Mouse (Mus musculus) hindbrain, embryonic 14.5 days (tissue): ENCODE data around the gene H2-DMb2. TPM values are rescaled to one million over a fixed set of nuclear protein-coding genes. Genes with fewer than 3 reads are reported as not detected.
A peak's percentile ranks its signal among the peaks of the same experiment; 100 is the strongest.

Experiments
- ATAC-seq: fragments of 200-750 bp; cut with Nextera tagmentation; 2 replicates; pipeline ENCODE4 v1.8.0; 2017; ENCODE audit warnings: moderate number of reproducible peaks, mild to moderate bottlenecking, moderate TSS enrichment, moderate library complexity; ENCODE audit not compliant: low FRiP score
- DNase-seq: peaks from one replicate; pipeline ENCODE4 v3.0.0-alpha.2; 2015; ENCODE audit warnings: low spot score
- H3K27ac ChIP-seq: fragments of 300-500 bp; sonication (generic); 2 replicates; pipeline ENCODE4 v1.5.1; 2014; ENCODE audit warnings: mild to moderate bottlenecking, moderate library complexity
- H3K27me3 ChIP-seq: fragments of 300-500 bp; sonication (generic); 2 replicates; pipeline ENCODE4 v1.6.1; 2014; ENCODE audit warnings: mild to moderate bottlenecking, low read length, mixed read lengths; ENCODE audit not compliant: control insufficient read depth, insufficient read depth
- H3K36me3 ChIP-seq: fragments of 300-500 bp; sonication (generic); replicated peaks from 2 replicates; pipeline ENCODE4 v1.6.1; 2014; ENCODE audit not compliant: control insufficient read depth, insufficient read depth
- H3K4me1 ChIP-seq: fragments of 300-500 bp; sonication (generic); replicated peaks from 2 replicates; pipeline ENCODE4 v1.6.1; 2014; ENCODE audit warnings: antibody characterized with exemption, low read length, mixed read lengths; ENCODE audit not compliant: control insufficient read depth, insufficient read depth
- H3K4me2 ChIP-seq: fragments of 300-500 bp; sonication (generic); replicated peaks from 2 replicates; pipeline ENCODE4 v1.6.1; 2014; ENCODE audit warnings: mild to moderate bottlenecking, moderate library complexity
- H3K4me3 ChIP-seq: fragments of 300-500 bp; sonication (generic); replicated peaks from 2 replicates; pipeline ENCODE4 v1.5.1; 2014; ENCODE audit warnings: mild to moderate bottlenecking, low read length
- H3K9ac ChIP-seq: fragments of 300-500 bp; sonication (generic); 2 replicates; pipeline ENCODE4 v1.6.1; 2014
- H3K9me3 ChIP-seq: fragments of 300-500 bp; sonication (generic); 2 replicates; pipeline ENCODE4 v1.6.1; 2016; ENCODE audit warnings: low read length; ENCODE audit not compliant: control insufficient read depth
- WGBS: fragments of 180-500 bp; shearing (Covaris S2); extraction: QIAGEN DNeasy Blood & Tissue Kit; methylation state at CpG from one replicate; pipeline ENCODE4 v1.1.7; 2014; 5-methylcytosine and 5-hydroxymethylcytosine counted together
- polyA plus RNA-seq: library from polyadenylated mRNA; unstranded; fragments of >200 nt; fragmentation: Nextera tagmentation; extraction: Ambion mirVana; gene quantifications from 2 replicates; pipeline ENCODE4 v1.2.1, GENCODE M21; 2014

The H2-DMb2 gene
- polyA plus RNA-seq, 1 experiment from 2014 or later: not detected

DNA sequence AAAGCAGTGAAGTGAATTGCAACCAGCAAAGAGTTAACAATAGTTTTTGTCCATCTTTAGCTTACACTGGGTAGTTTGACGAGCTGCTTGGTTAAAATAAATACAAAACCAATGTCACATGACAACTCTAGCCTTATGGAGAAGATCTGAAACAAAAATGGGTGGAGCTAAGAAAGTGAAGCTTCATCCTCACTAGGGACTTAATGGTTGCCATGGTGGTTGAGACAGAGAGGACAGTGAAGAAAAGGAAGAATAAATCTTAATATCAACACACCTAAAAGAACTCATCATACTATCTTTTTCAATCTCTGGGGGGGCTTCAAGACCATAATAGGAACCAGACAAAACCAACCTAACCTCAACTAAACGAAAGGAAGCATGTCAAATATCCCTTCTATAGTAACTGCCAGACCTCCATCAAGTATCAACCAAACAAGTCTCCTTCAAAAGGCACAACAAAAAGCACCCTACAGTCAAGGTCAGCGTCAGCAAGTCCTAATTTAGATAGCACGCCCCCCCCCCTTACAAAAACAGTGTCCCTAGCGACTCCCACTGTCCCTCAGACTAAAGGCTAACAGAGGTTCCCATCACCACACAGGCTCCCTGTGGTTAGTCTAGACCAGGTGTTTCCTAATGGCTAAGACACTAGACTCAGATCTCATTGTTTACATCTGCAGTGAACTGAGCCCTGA is 25.5 kb upstream of the H2-DMb2 start:
- Histone ChIP-seq H3K27ac (peak overlapping the region; percentile 86; the same call in 1 of the 2 replicates), H3K4me1 (peaks cover 13% of the 10 kb centered on the region), H3K4me2 (peak overlapping the region; percentile 94), H3K36me3 (peaks cover 63% of the 10 kb centered on the region), H3K9ac (peak overlapping the region; percentile 88), H3K27me3 (no peaks in the 10 kb centered on the region), H3K4me3 (peak overlapping the region; percentile 88), H3K9me3 (no peaks in the 10 kb centered on the region)
- 0% methylated on average over 5 of the region's 5 CpGs for WGBS
- no peak for ATAC-seq
- DNase-seq: no peak

DNA sequence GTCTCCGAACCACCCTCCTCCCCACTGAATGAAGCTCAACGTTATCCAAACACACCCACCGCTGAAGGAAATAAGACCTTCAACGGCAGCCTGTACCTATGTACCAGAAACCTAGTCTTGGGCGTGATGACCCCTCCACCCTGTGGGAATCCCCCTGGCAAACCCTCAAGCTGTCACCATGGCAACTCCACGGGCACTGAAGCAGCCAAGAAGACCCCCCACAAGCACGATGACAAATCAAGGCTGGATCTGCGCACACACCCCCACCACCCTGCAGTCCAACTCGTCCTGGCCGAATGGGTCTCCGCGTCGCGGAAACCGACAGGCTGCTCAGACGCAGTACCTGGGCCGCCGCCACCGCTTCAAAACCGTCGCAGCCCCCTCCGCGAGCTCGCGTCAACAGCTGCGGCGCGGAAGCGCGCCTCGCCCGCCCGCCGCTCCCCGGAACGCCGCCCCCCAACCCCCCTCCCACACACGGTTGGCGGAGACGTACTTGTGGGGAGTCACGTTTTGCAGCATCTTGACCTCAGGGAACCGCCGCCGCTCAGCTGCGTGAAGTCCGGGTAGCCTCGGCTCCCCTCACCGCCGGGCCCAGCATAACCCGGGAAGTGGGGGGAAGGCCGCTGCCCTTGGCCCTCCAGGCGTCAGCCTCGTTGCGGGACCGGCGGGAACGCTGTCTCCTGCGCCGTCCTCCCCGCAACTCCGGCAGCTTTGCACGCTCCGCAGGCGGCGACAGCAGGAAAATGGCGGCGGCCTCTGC is 24.8 kb upstream of the H2-DMb2 start:
- peak; percentile 55 for DNase-seq
- peak overlapping the region; percentile 88 for H3K4me3 ChIP-seq
- peaks cover 14% of the 10 kb centered on the region for H3K4me1 ChIP-seq
- H3K9ac ChIP-seq: peak overlapping the region; percentile 88
- H3K27me3 ChIP-seq: no peaks in the 10 kb centered on the region
- peaks cover 56% of the 10 kb centered on the region for H3K36me3 ChIP-seq
- under 1% methylated on average over 67 of the region's 67 CpGs for WGBS
- no peaks in the 10 kb centered on the region for H3K9me3 ChIP-seq
- ATAC-seq: no peak
- H3K27ac ChIP-seq: peak overlapping the region; percentile 86
- peak overlapping the region; percentile 94 for H3K4me2 ChIP-seq

DNA sequence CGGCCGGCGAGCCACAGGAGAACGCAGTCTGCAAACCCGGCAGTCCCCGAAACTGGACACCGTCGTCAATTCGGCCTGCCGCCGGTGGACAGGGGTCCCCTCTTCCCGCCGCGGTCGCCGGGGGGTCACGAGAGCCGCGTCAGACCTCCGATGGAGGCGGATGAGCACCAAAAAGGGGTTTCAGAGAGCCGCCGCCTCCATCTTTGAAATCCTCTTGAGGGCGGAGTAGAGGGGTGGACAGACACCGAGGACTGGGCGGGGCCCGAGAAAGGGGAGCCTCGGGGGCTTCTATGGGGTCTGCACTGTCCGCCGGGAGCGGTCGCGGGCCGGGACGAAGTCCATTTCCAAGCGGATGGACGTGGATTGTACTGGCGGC is 24.2 kb upstream of the H2-DMb2 start:
- peak overlapping the region; percentile 94 for H3K4me2 ChIP-seq
- DNase-seq: no peak
- peaks cover 50% of the 10 kb centered on the region for H3K36me3 ChIP-seq
- WGBS: 0% methylated on average over 37 of the region's 38 CpGs
- peak overlapping the region; percentile 86 for H3K27ac ChIP-seq
- H3K4me3 ChIP-seq: peak overlapping the region; percentile 88
- H3K9me3 ChIP-seq: no peaks in the 10 kb centered on the region
- H3K9ac ChIP-seq: peak overlapping the region; percentile 88
- no peak for ATAC-seq
- H3K27me3 ChIP-seq: no peaks in the 10 kb centered on the region
- H3K4me1 ChIP-seq: peaks cover 19% of the 10 kb centered on the region

DNA sequence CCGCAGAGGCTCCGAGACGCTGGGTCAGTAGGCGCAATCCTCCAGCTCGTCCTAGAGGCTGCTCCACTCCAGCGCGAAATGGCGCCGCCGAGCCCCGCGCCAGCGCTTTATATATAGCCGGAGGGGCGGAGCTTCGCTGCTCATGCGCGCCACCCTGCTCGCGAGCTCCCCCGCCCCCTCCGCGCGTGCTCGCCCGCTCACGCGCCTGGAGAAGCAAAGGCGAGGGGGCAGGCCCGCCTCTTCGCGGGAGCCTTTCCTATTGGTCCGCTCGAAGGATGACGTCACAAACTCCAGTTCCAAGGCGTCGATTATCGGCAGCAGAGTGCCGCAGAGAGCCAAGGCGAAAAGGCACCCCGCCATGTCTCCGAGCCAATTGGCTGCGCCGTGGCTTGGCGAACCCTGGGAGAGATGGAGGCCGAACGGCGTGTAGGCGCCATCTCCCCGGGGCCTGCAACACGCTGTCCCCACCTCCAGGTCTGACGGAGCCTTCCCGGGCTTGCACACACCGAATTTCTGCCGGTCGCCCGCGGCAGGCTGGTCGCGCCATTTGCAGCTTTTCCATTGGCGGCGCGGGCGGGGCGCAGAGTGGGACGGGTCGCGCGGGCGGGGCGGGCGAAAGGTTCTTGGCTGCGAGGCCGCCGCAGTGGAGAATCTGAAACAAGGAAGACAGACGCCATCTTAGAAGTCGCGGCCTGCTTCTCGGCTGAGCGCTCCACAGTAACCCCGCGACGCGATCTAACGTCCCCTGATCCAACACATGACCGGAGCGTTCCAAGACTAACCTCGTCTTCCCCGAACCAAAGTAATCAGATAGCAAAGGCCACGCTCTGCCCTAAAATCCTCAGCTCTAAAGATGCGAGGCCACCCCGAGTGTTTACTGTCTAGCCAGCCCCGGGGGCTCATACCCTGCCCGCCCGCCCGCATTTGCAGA is 23.6 kb upstream of the H2-DMb2 start, which contains the start of gene H2-DMa:
TSS of gene H2-DMa (plus strand) at position 293 of the 931 bp plus-strand sequence.
- WGBS: 1% methylated on average over 96 of the region's 96 CpGs
- H3K9ac ChIP-seq: peak within 1 kb of the TSS; percentile 90
- H3K4me3 ChIP-seq: peak within 1 kb of the TSS; percentile 88
- H3K9me3 ChIP-seq: no peaks in the 10 kb centered on the region
- DNase-seq (peak; percentile 100), ATAC-seq (peak; percentile 83)
- H3K4me1 ChIP-seq: peaks cover 23% of the 10 kb centered on the region
- peaks cover 44% of the 10 kb centered on the region for H3K36me3 ChIP-seq
- H3K4me2 ChIP-seq: peak within 1 kb of the TSS; percentile 94
- H3K27me3 ChIP-seq: no peaks in the 10 kb centered on the region
- H3K27ac ChIP-seq: peak within 1 kb of the TSS; percentile 100

DNA sequence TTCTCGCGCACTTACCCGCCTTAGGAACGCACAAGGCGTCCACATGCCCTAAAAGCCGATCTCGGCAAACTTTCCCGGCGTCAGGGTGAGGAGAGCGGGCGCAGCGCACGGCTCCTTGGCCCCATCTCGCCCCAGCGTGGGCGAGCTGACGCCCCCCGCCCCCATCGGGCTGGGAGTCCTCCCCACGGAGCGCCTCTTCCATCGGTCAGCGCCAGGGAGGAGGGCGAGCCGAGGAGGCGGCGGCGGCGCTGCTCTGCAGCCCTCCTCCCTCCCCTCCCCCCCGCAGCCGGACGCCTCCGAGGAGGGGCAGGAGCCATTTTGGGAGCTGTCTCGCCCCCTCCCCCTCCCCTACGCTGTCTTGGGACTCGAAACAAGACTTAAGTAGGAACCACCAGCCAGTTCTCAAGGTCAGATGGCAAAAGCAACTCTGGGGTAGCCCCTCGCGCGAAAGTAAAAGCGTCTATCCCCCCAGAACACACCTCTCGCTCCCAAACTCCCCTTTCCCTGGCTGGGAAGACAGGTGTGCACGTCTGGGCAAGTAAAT is 22.9 kb upstream of the H2-DMb2 start:
- Histone ChIP-seq H3K4me3 (peak overlapping the region; percentile 88), H3K27ac (peak overlapping the region; percentile 100), H3K4me1 (peaks cover 27% of the 10 kb centered on the region), H3K9ac (peak overlapping the region; percentile 90), H3K9me3 (no peaks in the 10 kb centered on the region), H3K27me3 (no peaks in the 10 kb centered on the region), H3K4me2 (peak overlapping the region; percentile 94), H3K36me3 (peaks cover 36% of the 10 kb centered on the region)
- ATAC-seq (0 out of 2 replicates have a peak, but pooled peaks have one; percentile 3), DNase-seq (peak; percentile 81)
- WGBS: under 1% methylated on average over 39 of the region's 42 CpGs

DNA sequence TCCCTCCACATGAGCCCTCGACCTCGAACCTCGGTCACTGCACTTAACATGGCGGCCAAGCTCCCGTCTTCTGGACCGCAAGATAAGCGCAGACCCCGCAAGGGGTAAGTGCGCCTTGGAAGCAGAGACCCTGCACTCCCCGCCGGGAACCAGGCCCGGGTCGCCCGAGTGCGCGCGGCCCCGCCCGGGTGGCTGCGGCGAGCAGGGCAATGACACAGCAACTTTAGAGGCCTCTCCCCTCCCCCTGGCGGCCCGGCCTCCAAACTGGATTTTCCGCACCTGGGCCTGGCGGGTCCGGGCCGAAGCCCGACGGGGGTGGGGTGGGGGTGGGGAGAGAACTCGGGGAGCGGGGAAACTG is 22.3 kb upstream of the H2-DMb2 start:
- Histone ChIP-seq H3K36me3 (peaks cover 31% of the 10 kb centered on the region), H3K9me3 (no peaks in the 10 kb centered on the region), H3K4me1 (peaks cover 27% of the 10 kb centered on the region), H3K9ac (peak overlapping the region; percentile 90), H3K27me3 (no peaks in the 10 kb centered on the region), H3K27ac (peak overlapping the region; percentile 100), H3K4me3 (peak overlapping the region; percentile 88), H3K4me2 (peak overlapping the region; percentile 94)
- DNase-seq (peak; percentile 54), ATAC-seq (no peak; the same call in 1 of the 2 replicates)
- 0% methylated on average over 31 of the region's 31 CpGs for WGBS

DNA sequence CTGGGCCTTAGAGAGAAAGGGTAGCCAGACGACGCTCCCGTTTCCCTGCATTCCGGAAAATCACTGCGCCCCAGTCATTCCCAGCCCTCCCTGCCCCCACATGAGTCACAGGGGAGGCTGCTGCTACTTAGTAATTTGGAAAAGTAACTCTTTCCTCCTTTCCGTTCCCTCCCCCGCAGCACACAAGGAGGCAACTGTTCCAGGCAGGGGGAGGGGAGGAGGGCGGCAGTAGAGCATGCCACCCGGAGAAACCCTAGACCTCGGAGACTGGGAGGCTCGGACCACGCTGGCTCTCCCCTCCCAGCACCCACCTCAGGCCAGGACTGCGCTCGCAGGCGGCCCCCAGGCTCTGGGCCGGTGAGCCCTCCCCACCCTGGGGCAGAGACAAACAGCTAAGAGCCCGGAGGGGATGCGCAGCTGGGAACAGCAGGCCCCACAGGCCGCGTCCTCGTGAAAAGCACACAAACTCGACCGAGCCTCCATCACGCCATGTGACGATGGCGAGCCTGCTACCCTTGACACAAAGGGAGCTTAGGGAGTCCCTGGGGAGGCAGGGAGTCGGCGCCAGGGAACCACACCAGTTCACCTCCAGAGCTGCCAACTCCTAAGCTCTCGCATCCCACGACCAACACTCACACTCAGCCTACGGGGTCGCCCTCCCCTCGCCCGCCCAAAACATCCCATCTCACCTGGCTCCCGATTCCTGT is 21.8 kb upstream of the H2-DMb2 start:
- H3K9me3 ChIP-seq: no peaks in the 10 kb centered on the region
- ATAC-seq: peak; percentile 15; the same call in 1 of the 2 replicates
- H3K27me3 ChIP-seq: no peaks in the 10 kb centered on the region
- H3K4me1 ChIP-seq: peaks cover 25% of the 10 kb centered on the region
- DNase-seq: peak; percentile 69
- peaks cover 26% of the 10 kb centered on the region for H3K36me3 ChIP-seq
- H3K4me2 ChIP-seq: peak overlapping the region; percentile 94
- peak overlapping the region; percentile 88 for H3K4me3 ChIP-seq
- WGBS: under 1% methylated on average over 31 of the region's 35 CpGs
- peak overlapping the region; percentile 100 for H3K27ac ChIP-seq
- peak overlapping the region; percentile 90 for H3K9ac ChIP-seq

DNA sequence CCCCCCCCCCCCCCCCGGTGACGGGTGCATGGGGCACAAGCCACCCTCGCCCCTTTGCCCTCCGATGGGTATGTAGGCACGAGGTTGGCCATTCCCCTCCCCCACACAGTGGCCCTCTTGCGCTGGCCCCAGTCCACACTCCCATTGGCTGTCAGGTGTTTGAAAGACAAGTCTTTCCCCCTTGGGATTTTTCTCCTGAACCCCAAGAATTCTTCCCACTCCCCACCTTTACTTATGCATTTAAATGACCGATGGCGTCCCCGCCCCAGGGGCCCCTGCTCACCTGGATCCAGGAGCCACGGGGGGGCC is 21.3 kb upstream of the H2-DMb2 start:
- peak overlapping the region; percentile 88 for H3K4me3 ChIP-seq
- no peaks in the 10 kb centered on the region for H3K27me3 ChIP-seq
- peak overlapping the region; percentile 94 for H3K4me2 ChIP-seq
- WGBS: 2% methylated on average over 7 of the region's 10 CpGs
- no peaks in the 10 kb centered on the region for H3K9me3 ChIP-seq
- DNase-seq: no peak
- no peak for ATAC-seq
- peak overlapping the region; percentile 90 for H3K9ac ChIP-seq
- peaks cover 20% of the 10 kb centered on the region for H3K36me3 ChIP-seq
- peak overlapping the region; percentile 100 for H3K27ac ChIP-seq
- peaks cover 20% of the 10 kb centered on the region for H3K4me1 ChIP-seq
